In the genomic region with DNA sequence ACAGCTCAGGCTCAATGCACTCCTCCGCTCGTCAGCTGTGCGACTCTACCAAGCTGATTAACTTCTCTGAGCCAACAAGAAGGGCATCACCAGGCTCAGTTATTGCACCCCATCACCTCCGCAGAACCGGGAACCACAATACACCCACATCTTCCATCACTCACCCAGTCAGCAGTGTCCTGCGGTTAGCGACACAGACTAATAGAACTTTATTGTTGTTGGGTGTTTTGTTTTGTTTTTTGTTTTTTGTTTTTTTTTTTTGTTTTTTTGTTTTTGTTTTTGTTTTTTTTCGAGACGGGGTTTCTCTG, we compare ENCODE assay signal across 8 mouse cellular contexts. TPM values are rescaled to one million over a fixed set of nuclear protein-coding genes. Genes with fewer than 3 reads are reported as not detected.
DNase-seq lines count a peak whose midpoint lies in the region; ATAC-seq and TF ChIP-seq lines count a peak whose summit lies in the region.

Gene Creg2, minus strand, starts transcription at position 234 of the 308 bp plus-strand sequence.

- H3K9ac ChIP-seq in embryonic facial prominence, embryonic 15.5 days: no peak within 1 kb of the TSS
- peak within 1 kb of the TSS; percentile 76 for H3K9ac ChIP-seq in midbrain, embryonic 13.5 days (replicated peaks)

- H3K27me3 ChIP-seq in embryonic facial prominence, embryonic 15.5 days: peaks cover 22% of the 10 kb centered on the region
- peaks cover 27% of the 10 kb centered on the region for H3K27me3 ChIP-seq in midbrain, embryonic 13.5 days

- peaks cover 9% of the 10 kb centered on the region for H3K4me1 ChIP-seq in lung, adult 2 months (ENCODE audit: control insufficient read depth, insufficient read depth, low read length)
- H3K4me1 ChIP-seq in embryonic facial prominence, embryonic 15.5 days: peaks cover 13% of the 10 kb centered on the region
- peaks cover 19% of the 10 kb centered on the region for H3K4me1 ChIP-seq in midbrain, embryonic 13.5 days (replicated peaks)

- DNase-seq in lung, adult 2 months: no peak
- DNase-seq in lung, postnatal 14 days: no peak
- peak; percentile 31 for DNase-seq in layer of hippocampus, adult 9-10 months (ENCODE audit: low spot score)
- DNase-seq in gastrocnemius, adult 8-10 months (ENCODE audit: low spot score in 2 of 2): no peak
- no peak for DNase-seq in spleen, adult 12 weeks (ENCODE audit: low spot score)
- DNase-seq in testis, postnatal 14 days (ENCODE audit: low spot score): no peak

- TF ChIP-seq CTCF in lung, adult 2 months (IDR thresholded peaks at IDR 0.05; ENCODE audit: insufficient read depth, low read length): no peak

- 36% methylated on average over 9 of the region's 9 CpGs for WGBS in lung, adult 2 months
- WGBS in embryonic facial prominence, embryonic 15.5 days: 35% methylated on average over 9 of the region's 9 CpGs
- 45% methylated on average over 9 of the region's 9 CpGs for WGBS in midbrain, embryonic 13.5 days

- H3K9me3 ChIP-seq in embryonic facial prominence, embryonic 15.5 days (replicated peaks): no peaks in the 10 kb centered on the region
- no peaks in the 10 kb centered on the region for H3K9me3 ChIP-seq in midbrain, embryonic 13.5 days

- peak within 1 kb of the TSS; percentile 98 for H3K4me2 ChIP-seq in embryonic facial prominence, embryonic 15.5 days (replicated peaks)
- H3K4me2 ChIP-seq in midbrain, embryonic 13.5 days (replicated peaks): peak within 1 kb of the TSS; percentile 97

- no peak for ATAC-seq in embryonic facial prominence, embryonic 15.5 days (ENCODE audit: insufficient number of reproducible peaks, low FRiP score, low TSS enrichment, low read depth)
- ATAC-seq in midbrain, embryonic 13.5 days: no peak

- no peaks in the 10 kb centered on the region for H3K36me3 ChIP-seq in embryonic facial prominence, embryonic 15.5 days
- H3K36me3 ChIP-seq in midbrain, embryonic 13.5 days: no peaks in the 10 kb centered on the region

- H3K4me3 ChIP-seq in lung, adult 2 months (replicated peaks; ENCODE audit: extremely low read depth, low read depth, low read length): peak within 1 kb of the TSS; percentile 4
- peak within 1 kb of the TSS; percentile 49 for H3K4me3 ChIP-seq in embryonic facial prominence, embryonic 15.5 days (replicated peaks)
- H3K4me3 ChIP-seq in midbrain, embryonic 13.5 days (replicated peaks): peak within 1 kb of the TSS; percentile 64

- H3K27ac ChIP-seq in embryonic facial prominence, embryonic 15.5 days (replicated peaks): no peak within 1 kb of the TSS
- H3K27ac ChIP-seq in midbrain, embryonic 13.5 days: peak within 1 kb of the TSS; percentile 31

- no peak for TF ChIP-seq POLR2A in lung, adult 2 months (IDR thresholded peaks at IDR 0.05; ENCODE audit: borderline replicate concordance, extremely low read depth, low read depth, low read length)

RNA-seq across cellular contexts. Expression of gene Creg2, which starts in this region (rescaled TPM):
- polyA plus RNA-seq in lung, adult 2 months (2012; rRNA removed): 0.07 and 0.14 TPM in 2 replicates
- polyA plus RNA-seq in embryonic facial prominence, embryonic 15.5 days (2015; fragmentation: Nextera tagmentation; extraction: Ambion mirVana): 0.46 and 0.47 TPM in 2 replicates
- polyA plus RNA-seq in midbrain, embryonic 13.5 days (2015; fragmentation: Nextera tagmentation; extraction: Ambion mirVana): 3.7 and 3.8 TPM in 2 replicates
- under 1 TPM; 0.05 to 0.09 (median 0.05) TPM for total RNA-seq in gastrocnemius, adult 8-10 months (2022)

Comparison
In these comparisons a context has a peak if more than half of its experiments do, and no peak if none do; other contexts are left out.
1. H3K4me3 ChIP-seq: peak in every context shown above with its lines; median percentile 64 in midbrain, embryonic 13.5 days; 49 in embryonic facial prominence, embryonic 15.5 days; 4 in lung, adult 2 months.